15 mouse cellular contexts compared by ENCODE assay signal in genomic region chr10:107115930-107116642, GRCm38 (mm10). TPM values are rescaled to one million over a fixed set of nuclear protein-coding genes. Genes with fewer than 3 reads are reported as not detected.
DNase-seq lines count a peak whose midpoint lies in the region; ATAC-seq and TF ChIP-seq lines count a peak whose summit lies in the region.
"Had no signal": no experiment of that assay in that cellular context is flagged by ENCODE, and none has a peak within 500 bp of the region (broad histone marks: within the 10 kb centered on the region; RNA-seq: fewer than 3 reads in every experiment).

No protein-coding gene starts in this region.

- no peaks in the 10 kb centered on the region for H3K9me3 ChIP-seq in forebrain, embryonic 15.5 days
- no peaks in the 10 kb centered on the region for H3K9me3 ChIP-seq in forebrain, embryonic 10.5 days
- no peaks in the 10 kb centered on the region for H3K9me3 ChIP-seq in midbrain, postnatal 0 days (ENCODE audit: low read length)
- no peaks in the 10 kb centered on the region for H3K9me3 ChIP-seq in midbrain, embryonic 15.5 days
- H3K9me3 ChIP-seq: liver, embryonic 12.5 days; stomach, embryonic 15.5 days had no signal

- H3K4me3 ChIP-seq in forebrain, embryonic 15.5 days, result no peak overlapping the region
- no peak overlapping the region for H3K4me3 ChIP-seq in forebrain, embryonic 10.5 days
- no peak overlapping the region for H3K4me3 ChIP-seq in midbrain, postnatal 0 days (ENCODE audit: low read depth, low read length)
- no peak overlapping the region for H3K4me3 ChIP-seq in midbrain, embryonic 15.5 days
- H3K4me3 ChIP-seq: liver, embryonic 12.5 days; stomach, embryonic 15.5 days had no signal

- TF ChIP-seq CTCF in midbrain, postnatal 0 days (IDR thresholded peaks at IDR 0.05), result no peak

- ATAC-seq in forebrain, embryonic 15.5 days (replicated peaks), result 0 out of 2 replicates have a peak, but pooled peaks have one; percentile 46
- no peak for ATAC-seq in midbrain, postnatal 0 days (ENCODE audit: low FRiP score)
- no peak for ATAC-seq in midbrain, embryonic 15.5 days (replicated peaks)
- ATAC-seq: intestine, embryonic 16.5 days; liver, embryonic 12.5 days had no signal

- H3K27ac ChIP-seq in forebrain, embryonic 15.5 days (replicated peaks), result no peak overlapping the region
- H3K27ac ChIP-seq in forebrain, embryonic 10.5 days, result no peak overlapping the region
- H3K27ac ChIP-seq in midbrain, postnatal 0 days (ENCODE audit: low read depth, low read length), result no peak overlapping the region
- no peak overlapping the region for H3K27ac ChIP-seq in midbrain, embryonic 15.5 days
- H3K27ac ChIP-seq: liver, embryonic 12.5 days; stomach, embryonic 15.5 days had no signal

- no peak overlapping the region for H3K4me2 ChIP-seq in forebrain, embryonic 15.5 days (replicated peaks)
- H3K4me2 ChIP-seq in midbrain, postnatal 0 days (ENCODE audit: low read depth, low read length, poor library complexity, severe bottlenecking), result no peak overlapping the region
- H3K4me2 ChIP-seq in midbrain, embryonic 15.5 days, result no peak overlapping the region
- H3K4me2 ChIP-seq: liver, embryonic 12.5 days; stomach, embryonic 15.5 days had no signal

- WGBS in forebrain, embryonic 15.5 days, result 0% methylated on average over 1 of the region's 1 CpGs
- 40% methylated on average over 1 of the region's 1 CpGs for WGBS in forebrain, embryonic 10.5 days
- 6% methylated on average over 1 of the region's 1 CpGs for WGBS in midbrain, postnatal 0 days
- 7% methylated on average over 1 of the region's 1 CpGs for whole genome bisulfite sequencing in midbrain, embryonic 15.5 days

- no peak for DNase-seq in forebrain, embryonic 10.5 days (ENCODE audit: extremely low spot score, low spot score)
- DNase-seq in kidney, adult 8-10 months, result peak; percentile 18 to 67
- no peak for DNase-seq in kidney, adult 18-20 months
- peak; percentile 72 for DNase-seq in midbrain, postnatal 0 days (ENCODE audit: low spot score)
- DNase-seq in retina, embryonic 14.5 days (ENCODE audit: low spot score), result peak; percentile 12
- no peak for DNase-seq in layer of hippocampus, adult 18-20 months (ENCODE audit: low spot score in 2 of 2)
- DNase-seq: adrenal gland, postnatal 36 days; cerebellum, adult 11-12 months had no signal

- H3K4me1 ChIP-seq in forebrain, embryonic 15.5 days, result peaks cover 6% of the 10 kb centered on the region; the same call in 1 of the 2 replicates
- H3K4me1 ChIP-seq in forebrain, embryonic 10.5 days, result peaks cover 7% of the 10 kb centered on the region; the same call in 1 of the 2 replicates
- H3K4me1 ChIP-seq in midbrain, postnatal 0 days (ENCODE audit: insufficient read depth, low read length), result no peaks in the 10 kb centered on the region
- no peaks in the 10 kb centered on the region for H3K4me1 ChIP-seq in midbrain, embryonic 15.5 days
- H3K4me1 ChIP-seq: liver, embryonic 12.5 days; stomach, embryonic 15.5 days had no signal

- H3K36me3 ChIP-seq in forebrain, embryonic 15.5 days, result no peaks in the 10 kb centered on the region
- no peaks in the 10 kb centered on the region for H3K36me3 ChIP-seq in forebrain, embryonic 10.5 days (replicated peaks)
- H3K36me3 ChIP-seq in midbrain, postnatal 0 days (ENCODE audit: insufficient read depth, low read length), result no peaks in the 10 kb centered on the region
- H3K36me3 ChIP-seq in midbrain, embryonic 15.5 days (replicated peaks), result no peaks in the 10 kb centered on the region
- H3K36me3 ChIP-seq: G1E; liver, embryonic 12.5 days; stomach, embryonic 15.5 days had no signal

- H3K27me3 ChIP-seq in forebrain, embryonic 15.5 days, result no peaks in the 10 kb centered on the region
- H3K27me3 ChIP-seq in forebrain, embryonic 10.5 days (ENCODE audit: poor library complexity, severe bottlenecking), result no peaks in the 10 kb centered on the region
- no peaks in the 10 kb centered on the region for H3K27me3 ChIP-seq in midbrain, postnatal 0 days (ENCODE audit: insufficient read depth, low read length)
- no peaks in the 10 kb centered on the region for H3K27me3 ChIP-seq in midbrain, embryonic 15.5 days (replicated peaks)
- H3K27me3 ChIP-seq: liver, embryonic 12.5 days; stomach, embryonic 15.5 days had no signal

- no peak overlapping the region for H3K9ac ChIP-seq in forebrain, embryonic 15.5 days (replicated peaks)
- H3K9ac ChIP-seq in midbrain, postnatal 0 days (replicated peaks; ENCODE audit: low read length, poor library complexity, severe bottlenecking), result no peak overlapping the region
- no peak overlapping the region for H3K9ac ChIP-seq in midbrain, embryonic 15.5 days
- H3K9ac ChIP-seq: liver, embryonic 12.5 days; stomach, embryonic 15.5 days had no signal

RNA-seq across cellular contexts. Expression of gene Acss3, which starts 7.4 kb away (rescaled TPM):
- 0.29 and 0.67 TPM in 2 replicates for polyA plus RNA-seq in forebrain, embryonic 15.5 days (2015; fragmentation: Nextera tagmentation; extraction: Ambion mirVana)
- 2.6 and 2.7 TPM in 2 replicates for polyA plus RNA-seq in forebrain, embryonic 10.5 days (2016; fragmentation: Nextera tagmentation; extraction: Ambion mirVana)
- total RNA-seq in midbrain, postnatal 0 days (2014; rRNA removed), result 1.7 and 2.1 TPM in 2 replicates
- 0.39 and 0.43 TPM in 2 replicates for polyA plus RNA-seq in midbrain, postnatal 0 days (2015; fragmentation: Nextera tagmentation; extraction: Ambion mirVana)
- polyA plus RNA-seq in midbrain, embryonic 15.5 days (2015; fragmentation: Nextera tagmentation; extraction: Ambion mirVana), result 0.76 and 0.96 TPM in 2 replicates
- total RNA-seq in layer of hippocampus, adult 18-20 months (2021), result 1 to 10 TPM; 1.1 to 1.5 TPM
- total RNA-seq: megakaryocyte progenitor cell, adult 5-6 weeks had no signal
- polyA plus RNA-seq: G1E had no signal

Comparison
In these comparisons a context has a peak if more than half of its experiments do, and no peak if none do; other contexts are left out.
1. DNase-seq: peak in kidney, adult 8-10 months (2 of 2), midbrain, postnatal 0 days (single experiment) and retina, embryonic 14.5 days (single experiment); none in forebrain, embryonic 10.5 days (single experiment), kidney, adult 18-20 months (single experiment) and layer of hippocampus, adult 18-20 months (0 of 2).